Mouse (Mus musculus): Measurements from ENCODE around the gene Bbs4.

GRCm38 (mm10) chr9:59311284-59311670, 42.0 kb downstream of the Bbs4 start:
- TF ChIP-seq POLR2A (IDR thresholded peaks at IDR 0.05; ENCODE audit: control insufficient read depth in 1 of 2, insufficient read depth in 1 of 2, low read depth in 1 of 2, low read length in 2 of 2, poor library complexity in 1 of 2) (no peak), CTCF (IDR thresholded peaks at IDR 0.05 in 2 of 3, conservative IDR thresholded peaks at IDR 0.05 in 1 of 3; ENCODE audit: control insufficient read depth in 1 of 3, insufficient read depth in 1 of 3, low read depth in 2 of 3, low read length in 3 of 3, poor library complexity in 1 of 3, severe bottlenecking in 1 of 3) (no peak), EP300 (IDR thresholded peaks at IDR 0.05; ENCODE audit: low read depth in 1 of 2, low read length in 2 of 2) (no peak), ELF1 (IDR thresholded peaks at IDR 0.05; ENCODE audit: low read depth, low read length) (no peak), BHLHE40 (IDR thresholded peaks at IDR 0.05; ENCODE audit: borderline replicate concordance, low read depth, low read length) (no peak), CHD2 (IDR thresholded peaks at IDR 0.05; ENCODE audit: low read length) (no peak), USF1 (IDR thresholded peaks at IDR 0.05; ENCODE audit: low read depth, low read length) (no peak)
